36 mouse cellular contexts compared by ENCODE assay signal in genomic region chr1:151244013-151244412, GRCm38 (mm10). TPM values are rescaled to one million over a fixed set of nuclear protein-coding genes. Genes with fewer than 3 reads are reported as not detected.
"Had no signal": no experiment of that assay in that cellular context is flagged by ENCODE, and none has a peak within 500 bp of the region (broad histone marks: within the 10 kb centered on the region; RNA-seq: fewer than 3 reads in every experiment).

No protein-coding gene starts in this region.

- H3K27me3 ChIP-seq: heart, embryonic 13.5 days; heart, embryonic 15.5 days; hindbrain, embryonic 13.5 days; hindbrain, embryonic 15.5 days; limb, embryonic 12.5 days had no signal

- H3K4me1 ChIP-seq: heart, embryonic 15.5 days; hindbrain, embryonic 10.5 days; hindbrain, embryonic 13.5 days; hindbrain, embryonic 15.5 days; limb, embryonic 10.5 days; limb, embryonic 12.5 days had no signal

- ATAC-seq: forebrain, postnatal 0 days; hindbrain, postnatal 0 days; intestine, embryonic 16.5 days had no signal

- H3K4me2 ChIP-seq: heart, embryonic 11.5 days; heart, embryonic 13.5 days; heart, embryonic 15.5 days; hindbrain, embryonic 13.5 days; hindbrain, embryonic 15.5 days; limb, embryonic 12.5 days; liver, embryonic 11.5 days had no signal

- H3K9me3 ChIP-seq: heart, embryonic 15.5 days; hindbrain, embryonic 13.5 days; hindbrain, embryonic 15.5 days; limb, embryonic 10.5 days had no signal

- H3K9ac ChIP-seq: forebrain, postnatal 0 days; heart, embryonic 13.5 days; heart, embryonic 15.5 days; hindbrain, embryonic 13.5 days; hindbrain, embryonic 15.5 days; limb, embryonic 12.5 days; liver, embryonic 14.5 days had no signal

- H3K36me3 ChIP-seq: heart, embryonic 13.5 days; heart, embryonic 15.5 days; hindbrain, embryonic 13.5 days; hindbrain, embryonic 15.5 days; limb, embryonic 10.5 days; limb, embryonic 12.5 days had no signal

- DNase-seq: forebrain, postnatal 0 days; gastrocnemius, postnatal 14 days; gastrocnemius, postnatal 36 days; heart, adult 2 months; heart, postnatal 4 days; kidney, adult 11 months; kidney, adult 2 months; kidney, postnatal 10 days; kidney, postnatal 25 days; kidney, postnatal 4 days had no signal

- H3K4me3 ChIP-seq: heart, adult 2 months; heart, embryonic 13.5 days; heart, embryonic 15.5 days; hindbrain, embryonic 10.5 days; hindbrain, embryonic 13.5 days; hindbrain, embryonic 15.5 days; layer of hippocampus, adult 2 months; left cerebral cortex, adult 2 months; limb, embryonic 10.5 days; limb, embryonic 12.5 days had no signal

- H3K27ac ChIP-seq: heart, adult 2 months; heart, embryonic 13.5 days; heart, embryonic 15.5 days; hindbrain, embryonic 10.5 days; hindbrain, embryonic 13.5 days; hindbrain, embryonic 15.5 days; hindbrain, postnatal 0 days; layer of hippocampus, adult 2 months; left cerebral cortex, adult 2 months; limb, embryonic 10.5 days; limb, embryonic 12.5 days; liver, embryonic 14.5 days had no signal

RNA-seq across cellular contexts. Expression of gene Gm47996, which starts 34.1 kb away (rescaled TPM):
- total RNA-seq: forebrain, postnatal 0 days; gastrocnemius, postnatal 14 days; heart, adult 2 months; heart, postnatal 25 days; heart, postnatal 4 days; hindbrain, postnatal 0 days; layer of hippocampus, adult 2 months; layer of hippocampus, postnatal 10 days; layer of hippocampus, postnatal 25 days; left cerebral cortex, adult 2 months; left cerebral cortex, postnatal 14 days; left cerebral cortex, postnatal 36 days had no signal
- polyA plus RNA-seq: forebrain, postnatal 0 days; heart, adult 2 months; heart, embryonic 13.5 days; heart, embryonic 15.5 days; heart, postnatal 0 days; hindbrain, embryonic 13.5 days; hindbrain, embryonic 15.5 days; hindbrain, postnatal 0 days; intestine, embryonic 14.5 days; intestine, embryonic 16.5 days; kidney, adult 2 months; kidney, embryonic 14.5 days; limb, embryonic 12.5 days had no signal

RNA-seq across cellular contexts. Expression of gene 3110040M04Rik, which starts 40.1 kb away (rescaled TPM):
- total RNA-seq: forebrain, postnatal 0 days; gastrocnemius, adult 8-10 months; gastrocnemius, postnatal 14 days; gastrocnemius, postnatal 36 days; heart, adult 2 months; heart, postnatal 25 days; heart, postnatal 4 days; hindbrain, postnatal 0 days; layer of hippocampus, adult 2 months; layer of hippocampus, postnatal 10 days; layer of hippocampus, postnatal 25 days; left cerebral cortex, adult 2 months; left cerebral cortex, postnatal 14 days; left cerebral cortex, postnatal 36 days had no signal
- polyA plus RNA-seq: forebrain, postnatal 0 days; gonadal fat pad, adult 2 months; heart, adult 2 months; heart, embryonic 13.5 days; heart, embryonic 15.5 days; heart, postnatal 0 days; hindbrain, embryonic 10.5 days; hindbrain, embryonic 13.5 days; hindbrain, embryonic 15.5 days; hindbrain, postnatal 0 days; intestine, embryonic 16.5 days; limb, embryonic 10.5 days; limb, embryonic 12.5 days; limb, embryonic 14.5 days had no signal

RNA-seq across cellular contexts. Expression of gene Gm47995, which starts 45.8 kb away (rescaled TPM):
- total RNA-seq: forebrain, postnatal 0 days; gastrocnemius, adult 8-10 months; heart, adult 2 months; heart, postnatal 25 days; heart, postnatal 4 days; hindbrain, postnatal 0 days; layer of hippocampus, adult 2 months; layer of hippocampus, postnatal 10 days; layer of hippocampus, postnatal 25 days; left cerebral cortex, adult 2 months; left cerebral cortex, postnatal 14 days; left cerebral cortex, postnatal 36 days had no signal
- polyA plus RNA-seq: forebrain, postnatal 0 days; heart, adult 2 months; heart, embryonic 13.5 days; heart, embryonic 15.5 days; heart, postnatal 0 days; hindbrain, embryonic 13.5 days; hindbrain, embryonic 15.5 days; hindbrain, postnatal 0 days; intestine, embryonic 14.5 days; intestine, embryonic 16.5 days; kidney, adult 2 months; kidney, embryonic 16.5 days; limb, embryonic 10.5 days; limb, embryonic 12.5 days had no signal

RNA-seq across cellular contexts. Expression of gene Gm8947, which starts 51.8 kb away (rescaled TPM):
- total RNA-seq: forebrain, postnatal 0 days; heart, adult 2 months; heart, postnatal 25 days; hindbrain, postnatal 0 days; layer of hippocampus, adult 2 months; layer of hippocampus, postnatal 10 days; layer of hippocampus, postnatal 25 days; left cerebral cortex, adult 2 months; left cerebral cortex, postnatal 14 days; left cerebral cortex, postnatal 36 days had no signal
- polyA plus RNA-seq: forebrain, postnatal 0 days; heart, adult 2 months; heart, embryonic 15.5 days; hindbrain, embryonic 13.5 days; hindbrain, embryonic 15.5 days; hindbrain, postnatal 0 days; intestine, embryonic 16.5 days; limb, embryonic 10.5 days; limb, embryonic 12.5 days had no signal
